Mouse (Mus musculus) left cerebral cortex, postnatal 4 days (tissue): ENCODE data around the gene Defb13. TPM values are rescaled to one million over a fixed set of nuclear protein-coding genes. Genes with fewer than 3 reads are reported as not detected.
"Not testable (repeated sequence)": the region's sequence is repeated elsewhere in the genome, so short reads cannot be mapped to it uniquely, and the experiment has no call there.

ENCODE experiments used
- DNase-seq: peaks from one replicate; pipeline ENCODE4 v3.0.0-alpha.2; 2022
- intact Hi-C: fragments of 180-260 bp; cut with DNase I; formaldehyde crosslinking; loops from one replicate; pipeline ENCODE4 v1.15.1; 2025
- total RNA-seq, 2 experiments: library from RNA; stranded (reverse); gene quantifications; 2 replicates each; pipeline ENCODE4 v1.2.3; 2021

The Defb13 gene
- total RNA-seq, result not detected

- DNase-seq, result no peak
- intact Hi-C loops, result no loop called here
Measured at GRCm38 (mm10) chr8:21946462-21946861, at the start of gene Defb13. TSS of gene Defb13 (plus strand) at chr8:21946762.

DNA sequence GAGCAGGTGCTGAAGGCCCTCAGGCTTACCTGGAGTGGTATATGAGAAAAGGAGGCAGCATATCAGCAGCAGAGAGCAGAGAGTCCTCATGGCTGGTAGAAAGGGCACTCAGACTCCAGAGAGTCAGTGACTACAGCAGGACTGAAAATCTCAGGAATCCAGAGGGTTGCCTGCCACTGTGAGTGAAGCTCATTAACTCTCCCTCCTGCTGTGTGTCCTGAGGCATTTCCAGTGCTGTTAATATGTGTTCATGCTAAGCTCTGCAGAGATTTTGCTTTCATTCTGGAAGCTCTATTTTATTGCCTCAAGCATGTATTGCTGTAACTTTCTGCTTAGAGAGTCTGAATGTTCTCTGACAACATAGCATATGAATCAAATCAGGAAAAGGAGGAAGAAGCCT, 40.3 kb upstream of the Defb13 start, which contains the start of gene Defb11:
Defb11 (minus strand) TSS at position 123 of the 400 bp plus-strand sequence.
- DNase-seq, intact Hi-C loops: not testable (repeated sequence)

GRCm38 (mm10) chr8:21911931-21912330, 34.6 kb upstream of the Defb13 start:
- intact Hi-C loops, result no loop called here

DNA sequence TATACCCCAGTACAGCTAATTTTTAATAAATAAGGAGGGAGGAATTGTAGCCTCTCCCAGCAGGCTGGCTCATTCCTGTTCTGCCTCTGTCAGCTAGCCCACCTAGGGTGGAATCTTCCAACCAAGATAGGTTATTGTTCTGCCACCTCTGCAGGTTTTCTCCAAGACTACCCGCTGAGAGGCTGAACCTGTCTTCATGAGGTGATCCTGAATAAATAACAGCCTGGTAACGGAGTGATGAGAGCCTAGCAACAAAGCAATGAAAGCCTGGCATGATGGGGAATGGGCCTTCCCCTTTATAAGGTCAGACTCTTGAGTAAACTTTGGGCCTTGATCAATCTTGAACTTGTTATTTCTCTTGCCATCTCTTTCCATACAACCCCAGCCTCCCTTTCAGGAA, 34.0 kb upstream of the Defb13 start:
- intact Hi-C loops, result no loop called here
- no peak for DNase-seq

More at GRCm38 (mm10) chr8:21911931-21912330, 34.6 kb upstream of the Defb13 start:
- DNase-seq, result no peak

- intact Hi-C loops, result no loop called here
- DNase-seq, result no peak
Measured at GRCm38 (mm10) chr8:21915625-21916024, 30.9 kb upstream of the Defb13 start.

DNA sequence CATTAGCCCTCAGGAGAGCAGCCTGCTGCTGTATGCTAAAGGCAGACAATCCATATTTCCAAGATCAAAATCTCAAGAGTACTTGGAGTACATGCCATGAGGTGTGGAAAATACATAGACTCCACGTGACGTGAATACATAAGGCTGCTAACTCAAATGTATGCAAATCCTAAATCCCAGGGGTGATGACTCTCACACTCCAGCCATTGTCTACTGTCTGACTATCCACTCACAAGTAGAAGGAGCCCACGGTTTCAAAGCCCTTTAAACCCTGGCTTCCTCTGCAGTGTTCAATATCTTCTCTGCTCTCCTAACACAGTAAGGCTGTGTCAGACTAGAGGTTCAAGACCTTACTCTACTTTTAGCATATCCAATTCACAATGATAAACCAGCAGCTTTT, 15.8 kb upstream of the Defb13 start:
- intact Hi-C loops, DNase-seq: not testable (repeated sequence)

- no peak for DNase-seq
- intact Hi-C loops, result no loop called here
Measured at GRCm38 (mm10) chr8:21932610-21933009, 14.0 kb upstream of the Defb13 start, which contains the start of gene Defb15. TSS of gene Defb15 (minus strand) at chr8:21932710.

DNA sequence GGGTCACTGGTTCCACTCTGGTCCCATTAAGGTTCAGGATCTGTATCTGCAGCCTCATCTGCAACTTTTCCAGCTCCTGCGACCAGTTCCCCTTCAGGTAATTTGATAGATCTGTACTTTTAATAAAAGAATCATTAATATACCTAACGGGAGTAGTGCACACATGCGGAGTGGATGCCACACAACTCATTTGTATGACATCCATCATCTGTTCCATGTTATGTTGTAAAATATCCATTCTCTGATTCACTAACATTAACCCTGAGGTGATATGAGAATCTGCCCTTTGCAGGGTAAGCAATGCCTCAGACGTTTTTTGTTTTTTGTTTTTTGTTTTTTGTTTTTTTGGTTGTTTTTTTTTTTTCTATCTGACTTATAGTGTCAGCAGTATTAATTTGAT, 8.5 kb upstream of the Defb13 start, which contains the start of gene Defb35:
Defb35 (plus strand) TSS at position 301 of the 400 bp plus-strand sequence.
- intact Hi-C loops, DNase-seq: not testable (repeated sequence)

DNA sequence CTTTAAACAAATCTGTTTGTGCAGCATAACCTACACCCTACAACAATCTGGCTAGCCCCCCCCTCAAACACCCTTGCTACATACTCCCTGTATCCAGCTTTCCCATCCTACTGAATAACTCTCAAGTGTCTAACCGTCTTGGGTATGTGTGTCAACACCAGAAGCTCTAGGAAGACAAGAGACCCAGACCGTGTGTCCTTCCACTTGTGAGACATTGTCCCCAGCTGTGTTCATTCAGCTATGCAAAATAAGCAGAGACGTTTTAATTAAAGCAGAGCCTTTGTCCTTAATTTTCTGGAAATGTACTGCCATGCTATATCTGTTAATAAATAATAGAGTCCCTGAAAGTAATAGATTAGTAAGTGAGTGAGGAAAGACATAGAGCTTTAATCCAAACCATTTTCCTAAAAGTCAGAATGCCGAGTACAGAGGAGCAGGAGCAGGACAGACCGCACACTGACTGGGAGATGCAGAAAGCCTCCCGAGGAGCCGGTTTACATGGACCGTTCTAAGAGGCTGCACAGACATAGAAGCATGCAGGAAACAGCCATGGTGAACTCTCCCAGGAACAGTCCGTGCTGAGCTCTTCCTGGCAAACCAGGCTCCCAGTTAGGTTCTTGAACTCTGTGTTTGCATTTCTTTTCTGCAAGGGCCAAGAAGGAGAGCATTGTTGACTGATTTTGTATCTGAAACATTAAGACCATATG, 902 bp downstream of the Defb13 start:
- intact Hi-C loops, result no loop called here
- peak; percentile 14 for DNase-seq

DNA sequence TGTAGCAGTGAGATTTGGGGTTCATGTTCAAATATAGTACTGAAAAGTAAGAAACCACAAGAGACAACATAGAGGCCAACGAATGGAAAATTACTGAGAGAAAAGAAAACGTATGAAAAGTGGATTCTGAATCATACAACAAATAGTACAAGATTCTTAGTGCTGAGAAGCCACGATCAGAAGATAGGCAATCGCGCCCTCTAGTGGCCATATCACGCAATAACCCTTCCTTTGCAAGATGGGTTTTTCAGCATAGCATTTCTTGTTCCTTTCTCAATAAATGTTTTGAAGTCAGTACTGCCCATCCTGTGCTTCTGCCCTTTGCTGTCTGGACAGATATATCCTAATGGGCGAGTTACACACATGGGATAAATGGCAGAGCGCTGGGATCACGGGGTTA, 8.8 kb downstream of the Defb13 start:
- DNase-seq, result peak; percentile 47
- intact Hi-C loops, result no loop called here

DNA sequence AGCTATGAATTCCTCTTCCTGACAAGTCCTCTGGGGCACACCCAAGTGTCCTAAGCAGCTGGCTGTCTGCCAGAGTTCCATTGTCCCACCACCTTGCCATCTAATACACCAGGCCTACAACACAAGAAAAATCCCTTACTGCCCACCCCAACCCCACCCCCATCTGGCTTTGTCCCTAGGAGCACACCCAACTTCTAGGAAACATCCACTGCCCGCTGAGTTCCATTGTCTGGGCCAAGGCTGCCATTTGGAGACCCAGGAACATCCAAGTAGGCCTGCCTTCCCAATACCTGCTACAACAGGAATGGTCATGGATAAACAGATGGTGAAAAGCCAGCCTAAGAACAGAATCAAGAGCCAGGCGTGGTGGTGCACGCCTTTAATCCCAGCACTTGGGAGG, 9.8 kb downstream of the Defb13 start:
- intact Hi-C loops, result no loop called here
- no peak for DNase-seq

- DNase-seq, result no peak
- intact Hi-C loops, result no loop called here
Measured at GRCm38 (mm10) chr8:21958414-21958813, 11.9 kb downstream of the Defb13 start, which contains the start of gene Fam90a1a. TSS of gene Fam90a1a (plus strand) at chr8:21958714.

GRCm38 (mm10) chr8:21966646-21967045, 20.1 kb downstream of the Defb13 start:
- DNase-seq, result no peak
- intact Hi-C loops, result no loop called here

- intact Hi-C loops, result no loop called here
- DNase-seq, result no peak
Measured at GRCm38 (mm10) chr8:21969475-21969874, 22.9 kb downstream of the Defb13 start, which contains the start of gene Ccdc70. TSS of gene Ccdc70 (plus strand) at chr8:21969775.

GRCm38 (mm10) chr8:21978193-21978592, 31.6 kb downstream of the Defb13 start:
- intact Hi-C loops, result no loop called here
- peak; percentile 14 for DNase-seq

DNA sequence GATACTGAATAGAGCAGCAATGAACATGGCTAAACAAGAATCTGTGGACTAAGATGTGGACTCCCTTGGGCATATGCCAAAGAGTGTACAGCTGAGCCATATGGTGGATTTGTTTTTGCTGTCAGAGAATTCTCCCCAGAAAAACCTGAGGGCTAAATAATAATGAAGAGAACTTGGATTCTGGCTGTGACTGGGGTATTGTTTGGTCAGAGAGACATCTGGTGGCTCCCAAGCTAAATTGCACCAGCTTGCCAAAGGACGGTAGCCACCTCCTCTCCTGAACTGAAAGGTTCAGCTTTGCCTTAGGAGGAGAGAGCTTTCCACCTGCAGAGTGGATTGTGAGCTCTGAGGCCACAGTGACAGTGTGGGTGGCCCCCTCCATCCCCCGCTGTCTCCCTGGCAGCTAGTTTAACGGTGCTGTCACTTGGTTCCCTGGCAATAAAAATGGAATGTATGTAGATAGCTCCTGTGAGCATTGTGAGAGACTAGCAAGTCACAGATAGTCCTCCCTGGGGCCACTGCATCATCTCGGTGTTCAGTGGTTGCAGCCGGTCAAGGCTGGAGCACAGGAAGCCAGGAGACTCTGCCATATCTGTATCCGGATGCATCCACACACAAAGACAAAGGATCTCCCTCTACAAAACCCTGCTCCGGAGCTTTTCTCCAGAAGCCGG, 35.2 kb downstream of the Defb13 start:
- peak; percentile 43 for DNase-seq
- intact Hi-C loops, result no loop called here

DNA sequence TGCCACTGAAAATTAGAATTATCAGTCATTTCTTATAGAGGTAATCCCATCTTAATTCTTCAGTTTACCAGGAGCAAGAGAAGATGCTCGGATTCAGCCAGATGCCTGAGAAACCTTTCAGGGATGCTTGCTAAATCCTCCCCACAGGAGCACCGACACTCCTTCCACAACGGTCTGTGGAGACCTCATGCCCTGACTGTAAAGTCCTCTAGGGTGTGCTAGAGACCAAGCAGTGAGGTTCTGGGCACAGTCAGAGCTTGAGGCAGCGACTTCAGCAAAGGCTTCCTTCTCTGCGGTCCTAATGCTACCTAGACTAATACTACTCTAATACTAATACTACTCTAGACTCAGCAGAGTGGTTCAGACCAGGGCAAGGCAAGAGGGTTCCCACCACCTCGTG, 45.6 kb downstream of the Defb13 start:
- intact Hi-C loops, result no loop called here
- peak; percentile 36 for DNase-seq

- DNase-seq, result no peak
- intact Hi-C loops, result no loop called here
Measured at GRCm38 (mm10) chr8:21995181-21995580, 48.6 kb downstream of the Defb13 start.
